Mouse (Mus musculus) stomach, postnatal 0 days (tissue): ENCODE data around the gene Fance. TPM values are rescaled to one million over a fixed set of nuclear protein-coding genes. Genes with fewer than 3 reads are reported as not detected.
A peak's percentile ranks its signal among the peaks of the same experiment; 100 is the strongest.

ENCODE experiments used
- ATAC-seq: fragments of 200-750 bp; cut with Nextera tagmentation; 2 replicates; pipeline ENCODE4 v1.8.0; 2017; ENCODE audit not compliant: low FRiP score, low TSS enrichment
- DNase-seq: peaks from one replicate; pipeline ENCODE4 v3.0.0-alpha.2; 2016; ENCODE audit warnings: low spot score
- H3K27ac ChIP-seq: fragments of 300-500 bp; sonication (generic); replicated peaks from 2 replicates; pipeline ENCODE4 v1.5.1; 2014; ENCODE audit warnings: mild to moderate bottlenecking, control low read depth
- H3K27me3 ChIP-seq: fragments of 300-500 bp; sonication (generic); 2 replicates; pipeline ENCODE4 v1.6.1; 2014; ENCODE audit warnings: low read length; ENCODE audit not compliant: control insufficient read depth, insufficient read depth
- H3K36me3 ChIP-seq: fragments of 300-500 bp; sonication (generic); 2 replicates; pipeline ENCODE4 v1.6.1; 2014; ENCODE audit warnings: low read length, mixed read lengths; ENCODE audit not compliant: control insufficient read depth, insufficient read depth
- H3K4me1 ChIP-seq: fragments of 300-500 bp; sonication (generic); replicated peaks from 2 replicates; pipeline ENCODE4 v1.6.1; 2014; ENCODE audit warnings: antibody characterized with exemption; ENCODE audit not compliant: control insufficient read depth, insufficient read depth
- H3K4me2 ChIP-seq: fragments of 300-500 bp; sonication (generic); replicated peaks from 2 replicates; pipeline ENCODE4 v1.6.1; 2014; ENCODE audit warnings: low read depth, mild to moderate bottlenecking, control low read depth, moderate library complexity
- H3K4me3 ChIP-seq: fragments of 300-500 bp; sonication (generic); 2 replicates; pipeline ENCODE4 v1.5.1; 2014; ENCODE audit warnings: low read depth, low read length, control low read depth
- H3K9ac ChIP-seq: fragments of 300-500 bp; sonication (generic); 2 replicates; pipeline ENCODE4 v1.6.1; 2014; ENCODE audit warnings: mild to moderate bottlenecking, low read length, control low read depth, mixed read lengths
- H3K9me3 ChIP-seq: fragments of 300-500 bp; sonication (generic); 2 replicates; pipeline ENCODE4 v1.6.1; 2016; ENCODE audit warnings: low read length; ENCODE audit not compliant: control insufficient read depth
- CTCF ChIP-seq: IDR thresholded peaks from 2 replicates; pipeline ENCODE4 v1.5.1; 2016; ENCODE audit warnings: antibody characterized with exemption, low read depth, mild to moderate bottlenecking, moderate library complexity
- EP300 ChIP-seq: optimal IDR thresholded peaks from 2 replicates; pipeline ENCODE3; 2016; ENCODE audit warnings: antibody characterized with exemption
- WGBS: fragments of 180-500 bp; shearing (Covaris S2); extraction: QIAGEN DNeasy Blood & Tissue Kit; methylation state at CpG from one replicate; pipeline ENCODE4 v1.1.7; 2014; 5-methylcytosine and 5-hydroxymethylcytosine counted together
- polyA plus RNA-seq: library from polyadenylated mRNA; unstranded; fragments of >200 nt; fragmentation: Nextera tagmentation; extraction: Ambion mirVana; gene quantifications from 2 replicates; pipeline ENCODE4 v1.2.1, GENCODE M21; 2015

Fance gene
- polyA plus RNA-seq, 1 experiment from 2014 or later = 19.2 TPM

DNA sequence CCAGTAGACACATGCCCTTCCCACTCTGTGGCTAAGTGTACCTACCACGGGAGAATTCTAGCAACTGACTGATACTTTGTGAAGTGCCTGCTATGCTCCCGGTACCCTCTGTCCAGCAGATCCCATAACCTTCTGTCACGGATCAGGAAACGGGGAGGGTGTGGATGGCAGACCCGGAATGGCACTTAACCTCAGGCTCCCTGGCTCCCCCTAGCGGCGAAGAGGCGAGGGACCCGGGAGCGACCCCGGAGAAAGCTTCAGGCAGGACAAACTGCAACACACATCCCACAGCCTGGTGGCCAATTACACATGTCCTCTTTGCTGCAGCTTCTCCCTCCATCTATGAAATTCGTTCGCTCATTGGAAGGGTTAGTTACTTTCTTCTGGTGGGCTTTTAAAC lies 55.1 kb downstream of the Fance start:
- TF ChIP-seq EP300 = no peak
- TF ChIP-seq CTCF = peak; percentile 94
- Histone ChIP-seq H3K9me3 (no peaks in the 10 kb centered on the region), H3K4me2 (0 out of 2 replicates have a peak overlapping the region, but pooled peaks have one; percentile 27), H3K27ac (no peak overlapping the region), H3K27me3 (no peaks in the 10 kb centered on the region), H3K4me3 (no peak overlapping the region), H3K9ac (0 out of 2 replicates have a peak overlapping the region, but pooled peaks have one; percentile 13), H3K36me3 (no peaks in the 10 kb centered on the region), H3K4me1 (peaks cover 5% of the 10 kb centered on the region; the same call in 1 of the 2 replicates)
- ATAC-seq = peak; percentile 38; the same call in 1 of the 2 replicates
- WGBS = 5% methylated on average over 13 of the region's 13 CpGs
- peak; percentile 88 for DNase-seq

DNA sequence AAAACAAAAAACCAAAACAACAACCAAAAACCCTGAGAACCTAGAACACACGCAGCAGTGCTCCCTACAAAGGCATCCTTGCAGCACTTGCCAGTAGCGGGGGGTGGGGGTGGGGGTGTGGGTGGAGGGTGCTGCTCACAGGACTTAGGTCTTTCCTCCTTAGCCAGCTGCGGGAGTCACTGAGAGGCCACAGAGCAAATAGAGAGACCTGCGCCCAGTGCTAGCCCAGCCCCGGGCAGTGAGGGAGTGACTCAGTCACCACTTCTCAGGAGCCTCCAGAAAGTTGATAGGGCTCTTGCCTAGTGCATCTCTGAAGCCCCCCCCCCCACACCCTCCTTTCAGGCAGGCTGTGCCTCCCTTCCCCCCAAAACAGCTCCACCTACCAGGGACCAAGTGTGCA lies 55.7 kb downstream of the Fance start:
- Histone ChIP-seq H3K9ac (no peak overlapping the region), H3K9me3 (no peaks in the 10 kb centered on the region), H3K4me2 (no peak overlapping the region), H3K4me3 (no peak overlapping the region), H3K27me3 (no peaks in the 10 kb centered on the region), H3K27ac (no peak overlapping the region), H3K4me1 (peaks cover 3% of the 10 kb centered on the region; the same call in 1 of the 2 replicates), H3K36me3 (no peaks in the 10 kb centered on the region)
- DNase-seq (no peak), ATAC-seq (0 out of 2 replicates have a peak, but pooled peaks have one; percentile 27)
- TF ChIP-seq EP300 (no peak), CTCF (no peak)
- 50% methylated on average over 5 of the region's 5 CpGs for WGBS

DNA sequence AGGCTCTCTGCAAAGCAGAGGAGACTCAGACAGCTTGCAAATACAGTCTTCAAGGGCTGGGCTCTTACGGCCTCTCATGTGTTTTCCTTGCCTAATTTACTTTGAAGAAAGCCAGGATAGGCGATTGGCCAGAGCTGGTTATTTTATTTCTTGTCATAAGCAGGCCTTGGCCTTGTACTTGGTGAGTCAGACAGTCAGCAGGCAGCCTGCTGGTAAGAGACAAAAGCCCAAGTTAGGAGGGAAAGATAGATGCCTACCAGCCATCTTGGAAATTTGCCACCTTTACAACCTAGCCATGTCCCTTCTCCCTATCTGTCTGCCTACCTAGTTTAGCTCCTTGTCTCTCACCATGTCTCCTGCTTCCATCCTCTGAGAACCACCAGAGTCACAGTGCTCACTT lies 58.0 kb downstream of the Fance start:
- ATAC-seq (no peak), DNase-seq (no peak)
- Histone ChIP-seq H3K4me3 (no peak overlapping the region), H3K36me3 (no peaks in the 10 kb centered on the region), H3K9ac (no peak overlapping the region), H3K27ac (no peak overlapping the region), H3K4me1 (no peaks in the 10 kb centered on the region), H3K27me3 (no peaks in the 10 kb centered on the region), H3K9me3 (no peaks in the 10 kb centered on the region), H3K4me2 (no peak overlapping the region)
- 37% methylated on average over 2 of the region's 2 CpGs for WGBS
- TF ChIP-seq EP300 (no peak), CTCF (no peak)

DNA sequence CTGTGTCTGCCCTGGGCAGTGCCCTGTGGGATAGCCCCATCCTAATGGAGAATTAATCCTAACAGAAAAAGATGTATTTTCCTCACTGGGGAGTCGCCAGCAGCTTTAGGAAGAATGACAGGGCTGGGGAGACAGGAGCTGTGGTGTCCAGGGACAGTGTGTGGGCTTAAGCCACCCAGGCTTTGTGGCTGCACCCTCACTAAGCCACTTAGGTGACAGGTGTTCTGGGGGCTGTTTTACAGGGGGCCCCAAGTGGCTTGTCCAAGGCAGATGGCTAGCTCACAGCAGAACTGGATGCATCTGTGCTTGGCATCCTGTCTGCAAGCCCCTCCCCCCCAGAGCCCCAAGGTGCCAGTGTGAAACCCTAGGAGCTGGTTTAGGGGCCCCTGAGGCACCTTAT lies 58.6 kb downstream of the Fance start:
- H3K36me3 ChIP-seq = no peaks in the 10 kb centered on the region
- no peak overlapping the region for H3K4me2 ChIP-seq
- TF ChIP-seq EP300 (no peak), CTCF (no peak)
- no peaks in the 10 kb centered on the region for H3K9me3 ChIP-seq
- no peak overlapping the region for H3K9ac ChIP-seq
- no peak for ATAC-seq
- H3K4me1 ChIP-seq = no peaks in the 10 kb centered on the region
- DNase-seq = no peak
- H3K27me3 ChIP-seq = no peaks in the 10 kb centered on the region
- WGBS = 68% methylated on average over 1 of the region's 1 CpGs
- no peak overlapping the region for H3K27ac ChIP-seq
- H3K4me3 ChIP-seq = no peak overlapping the region

DNA sequence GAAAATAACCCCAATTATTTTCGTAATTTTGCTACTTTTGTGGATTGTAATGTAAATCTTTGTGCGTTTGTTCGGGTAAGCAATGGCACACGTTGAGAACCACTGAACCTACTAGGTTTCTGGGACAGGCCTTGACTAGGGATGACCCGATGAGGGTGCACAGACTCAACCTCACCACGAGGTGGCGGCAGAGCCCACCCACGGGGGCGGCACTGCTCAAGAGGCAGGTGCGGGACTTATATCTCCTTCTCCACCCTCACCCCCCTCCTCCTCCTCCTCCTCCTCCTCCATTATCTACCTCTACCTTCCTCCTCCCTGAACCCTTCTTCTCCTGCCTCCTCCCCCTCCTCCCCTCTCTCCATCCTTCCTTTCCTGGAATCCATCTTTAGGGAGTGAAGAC lies 60.5 kb downstream of the Fance start:
- Histone ChIP-seq H3K9ac (no peak overlapping the region), H3K4me3 (no peak overlapping the region), H3K4me2 (no peak overlapping the region), H3K9me3 (no peaks in the 10 kb centered on the region), H3K27me3 (no peaks in the 10 kb centered on the region), H3K36me3 (no peaks in the 10 kb centered on the region), H3K27ac (no peak overlapping the region), H3K4me1 (no peaks in the 10 kb centered on the region)
- DNase-seq = peak; percentile 75
- peak; percentile 34; the same call in 1 of the 2 replicates for ATAC-seq
- peak; percentile 88 for TF ChIP-seq CTCF
- no peak for TF ChIP-seq EP300
- 27% methylated on average over 10 of the region's 10 CpGs for WGBS

DNA sequence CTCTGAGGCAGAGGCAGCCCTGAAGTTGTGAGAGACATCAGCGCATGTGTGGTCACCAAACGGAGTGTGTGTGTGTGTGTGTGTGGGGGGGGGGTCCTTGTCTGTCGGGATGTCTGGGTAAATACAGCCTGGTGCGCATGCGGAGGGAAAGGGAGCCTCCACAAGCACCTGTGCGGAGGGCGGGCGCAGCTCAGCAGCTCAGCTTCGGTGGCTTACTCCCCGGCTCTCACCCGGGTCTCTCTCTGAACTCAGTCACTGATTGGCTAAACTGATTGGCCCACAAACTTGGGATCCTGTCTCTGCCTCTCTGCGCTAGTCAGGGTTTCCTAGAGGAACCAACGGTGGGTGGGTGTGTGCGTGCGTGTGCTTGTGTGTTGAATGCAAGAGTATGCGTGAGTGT lies 61.2 kb downstream of the Fance start:
- no peak for DNase-seq
- H3K27me3 ChIP-seq = no peaks in the 10 kb centered on the region
- no peak overlapping the region for H3K4me3 ChIP-seq
- H3K4me2 ChIP-seq = no peak overlapping the region
- no peak overlapping the region for H3K9ac ChIP-seq
- H3K4me1 ChIP-seq = no peaks in the 10 kb centered on the region
- TF ChIP-seq EP300 (no peak), CTCF (no peak)
- 22% methylated on average over 16 of the region's 16 CpGs for WGBS
- H3K9me3 ChIP-seq = no peaks in the 10 kb centered on the region
- no peak overlapping the region for H3K27ac ChIP-seq
- H3K36me3 ChIP-seq = no peaks in the 10 kb centered on the region
- ATAC-seq = no peak
